In genomic region chrX:152505405-152505804, GRCm38 (mm10) we compare ENCODE assay signal across 20 mouse cellular contexts. TPM values are rescaled to one million over a fixed set of nuclear protein-coding genes. Genes with fewer than 3 reads are reported as not detected.
"Had no signal": no experiment of that assay in that cellular context is flagged by ENCODE, and none has a peak within 500 bp of the region (broad histone marks: within the 10 kb centered on the region; RNA-seq: fewer than 3 reads in every experiment).

No protein-coding gene starts in this region.

RNA-seq across cellular contexts. Expression of gene Cldn34a, which starts 57.7 kb away (rescaled TPM):
- total RNA-seq: layer of hippocampus, adult 2 months; layer of hippocampus, postnatal 25 days; left cerebral cortex, adult 18-20 months; left cerebral cortex, postnatal 25 days; monocyte, adult 5-6 weeks had no signal
- polyA plus RNA-seq: kidney, postnatal 0 days; large intestine, adult 2 months; limb, embryonic 10.5 days; limb, embryonic 13.5 days; liver, embryonic 12.5 days; liver, embryonic 15.5 days; lung, embryonic 16.5 days; macrophage; midbrain, embryonic 14.5 days; myocyte; neural tube, embryonic 13.5 days; small intestine, adult 2 months; spleen, adult 2 months; stomach, embryonic 16.5 days; urinary bladder, adult 2 months had no signal
